Mouse (Mus musculus) adrenal gland (tissue): ENCODE data around the gene Elovl3.
"Not testable (repeated sequence)": the region's sequence is repeated elsewhere in the genome, so short reads cannot be mapped to it uniquely, and the experiment has no call there.

Source experiments
- intact Hi-C: fragments of 180-260 bp; cut with DNase I; formaldehyde crosslinking; loops from one replicate; pipeline ENCODE4 v1.15.1; 2025
- long read RNA-seq, 2 experiments: library from polyadenylated mRNA; unstranded; transcript quantifications; one replicate each; pipeline ENCODE4 v2.0.0; 2020; ENCODE audit warnings: borderline replicate concordance in 1 of 2; ENCODE audit not compliant: insufficient replicate concordance in 1 of 2

Gene Elovl3
- long read RNA-seq, experiment 1, result 0 reads
- long read RNA-seq, experiment 2, result 0 reads

DNA sequence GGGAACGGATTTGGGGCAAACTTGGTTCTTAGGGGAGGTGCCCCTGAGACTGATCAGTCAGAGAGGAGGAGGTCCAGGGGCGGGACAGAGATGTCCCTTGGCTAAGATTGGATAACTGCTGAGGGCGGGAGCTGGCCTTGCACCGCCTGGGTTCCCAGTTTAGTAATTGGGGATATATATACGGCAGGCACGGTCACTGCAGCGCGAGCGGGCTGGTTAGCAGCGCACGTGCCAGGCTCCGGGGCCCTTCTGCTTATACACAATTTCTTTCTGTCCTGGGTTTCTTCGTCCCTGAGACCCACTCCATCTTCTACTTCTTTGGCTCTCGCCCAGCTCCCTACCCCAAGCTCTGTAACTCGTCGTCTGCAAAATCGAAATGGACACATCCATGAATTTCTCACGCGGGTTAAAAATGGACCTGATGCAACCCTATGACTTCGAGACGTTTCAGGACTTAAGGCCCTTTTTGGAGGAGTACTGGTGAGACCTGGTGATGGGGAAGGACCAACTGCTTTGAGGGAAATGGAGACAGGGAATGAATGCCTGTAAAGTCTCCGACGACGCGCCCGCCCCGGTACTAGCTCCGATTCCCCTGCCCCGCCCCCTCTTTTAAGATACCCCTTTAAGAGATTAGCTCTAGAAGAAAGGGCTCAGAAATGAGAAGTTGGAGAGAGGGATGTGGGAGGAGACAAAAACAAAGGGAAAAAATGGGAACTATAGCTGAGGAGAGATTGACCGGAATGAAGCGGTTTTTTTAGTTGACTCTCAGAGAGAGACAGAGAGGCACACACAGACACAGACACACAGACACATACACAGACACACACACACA, at the start of gene Elovl3:
Elovl3 (plus strand) TSS at position 204 of the 832 bp plus-strand sequence.
- intact Hi-C loops, result no loop called here

DNA sequence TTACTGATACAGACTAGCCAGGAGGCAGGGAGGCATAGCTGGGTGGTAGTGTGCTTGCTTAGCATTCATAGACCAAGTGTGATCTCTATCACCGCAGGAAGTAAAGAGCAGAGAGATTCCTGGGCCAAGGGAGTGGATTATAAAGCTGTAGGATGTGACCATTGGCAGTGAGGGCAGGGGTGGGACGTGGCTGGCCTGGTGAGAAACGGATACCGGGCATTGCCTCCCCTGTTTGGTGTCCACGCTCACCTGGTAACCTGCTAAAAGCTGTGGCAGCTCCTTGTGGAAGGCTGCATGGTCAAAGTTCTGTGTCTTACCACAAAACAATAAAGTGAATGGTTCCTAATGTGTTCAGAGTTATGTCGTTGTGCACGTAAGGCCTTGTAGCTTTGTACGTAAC, 46.5 kb upstream of the Elovl3 start:
- intact Hi-C loops, result no loop called here

DNA sequence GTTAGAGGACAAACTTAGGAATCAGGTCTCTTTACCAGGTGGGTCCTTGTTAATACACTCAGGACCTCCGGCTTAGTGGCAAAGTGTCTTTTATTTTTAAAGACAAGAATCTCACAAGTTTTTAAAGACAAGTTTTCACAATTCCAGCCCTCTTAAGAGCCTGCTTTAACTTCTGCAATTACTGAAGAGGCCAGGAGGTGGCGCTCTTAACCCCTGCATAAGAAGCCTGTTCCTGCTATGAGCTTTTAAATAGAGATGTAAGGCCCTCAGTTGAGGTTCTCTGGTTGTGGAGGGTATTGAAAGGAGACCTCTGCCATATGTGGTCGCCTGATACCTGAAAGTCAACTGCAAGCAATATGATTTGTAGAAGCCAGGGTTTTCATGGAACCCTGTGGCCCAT, 45.4 kb upstream of the Elovl3 start:
- intact Hi-C loops, result no loop called here

DNA sequence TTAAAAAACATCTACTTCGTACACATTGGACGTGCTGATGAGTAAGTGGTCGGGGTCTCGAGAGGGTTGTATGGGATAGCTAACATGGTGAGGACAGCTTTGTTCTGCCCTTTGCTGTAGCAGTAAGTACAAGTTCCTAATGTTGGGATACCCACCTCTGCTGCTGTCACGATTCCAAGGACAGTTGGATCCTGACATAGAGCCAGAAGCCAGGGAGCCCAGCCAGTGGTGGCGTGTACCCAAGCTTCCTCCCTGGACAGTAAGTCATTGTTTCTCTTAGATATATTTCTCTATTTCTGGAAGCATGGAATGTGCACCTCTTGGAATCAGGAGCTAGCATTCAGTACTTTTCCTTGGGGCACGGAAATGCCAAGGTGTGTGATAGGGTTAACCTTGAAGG, 43.8 kb upstream of the Elovl3 start:
- intact Hi-C loops, result no loop called here

DNA sequence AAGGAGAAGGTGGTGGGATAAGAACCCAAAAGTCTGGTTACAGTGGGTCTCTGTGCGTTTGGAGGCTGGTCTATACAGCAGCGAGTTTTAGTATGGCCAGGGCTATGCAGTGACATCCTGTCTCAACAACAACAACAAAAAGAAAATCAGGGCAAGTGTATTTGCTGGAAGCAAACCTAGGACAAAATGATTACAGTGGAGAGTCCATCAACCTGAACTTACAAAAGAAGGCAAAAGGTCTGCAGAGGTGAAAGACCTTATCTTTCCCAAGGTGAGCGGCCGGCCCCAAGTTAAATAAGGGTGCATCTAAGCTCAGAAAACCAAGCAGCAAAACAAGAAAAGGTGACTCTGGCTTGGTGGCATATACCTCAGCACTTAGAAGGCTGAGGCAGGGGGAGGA, 40.1 kb upstream of the Elovl3 start:
- intact Hi-C loops, result no loop called here

DNA sequence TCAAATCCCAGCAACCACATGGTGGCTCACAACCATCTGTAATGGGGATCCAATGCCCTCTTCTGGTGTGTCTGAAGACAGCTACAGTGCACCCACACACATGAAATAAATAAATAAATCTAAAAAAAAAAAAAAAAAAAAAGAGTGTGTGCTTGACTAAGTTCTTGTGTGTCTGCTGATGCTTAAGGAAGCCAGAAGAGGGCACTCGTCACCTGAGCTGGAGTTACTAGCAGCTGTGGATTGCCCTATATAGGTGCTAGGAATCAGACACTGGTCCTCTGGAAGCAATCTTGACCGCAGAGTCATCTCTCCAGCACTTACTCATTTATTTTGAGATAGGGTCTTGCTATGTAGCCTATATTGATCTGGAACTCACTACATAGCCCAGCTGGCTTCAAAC, 37.6 kb upstream of the Elovl3 start:
- intact Hi-C loops, result no loop called here

DNA sequence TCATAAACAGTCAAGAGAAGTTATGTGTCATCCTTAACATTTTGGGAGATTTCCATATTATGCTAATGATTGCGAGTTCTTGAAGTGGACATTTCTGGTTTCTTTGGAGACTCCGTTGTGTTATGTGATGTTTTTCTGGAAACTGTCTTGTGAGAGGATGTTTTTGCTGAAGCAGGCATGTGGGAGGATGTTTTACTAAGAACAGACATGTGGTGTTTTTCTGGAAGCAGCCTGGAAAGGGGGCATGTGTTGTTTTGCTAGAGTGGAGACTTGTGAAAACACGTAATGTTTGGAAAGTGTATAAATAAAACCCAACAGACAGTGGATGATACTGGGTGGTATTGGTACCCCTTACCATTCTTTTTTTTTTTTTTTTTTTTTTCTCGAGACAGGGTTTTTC, 36.4 kb upstream of the Elovl3 start:
- intact Hi-C loops, result no loop called here

DNA sequence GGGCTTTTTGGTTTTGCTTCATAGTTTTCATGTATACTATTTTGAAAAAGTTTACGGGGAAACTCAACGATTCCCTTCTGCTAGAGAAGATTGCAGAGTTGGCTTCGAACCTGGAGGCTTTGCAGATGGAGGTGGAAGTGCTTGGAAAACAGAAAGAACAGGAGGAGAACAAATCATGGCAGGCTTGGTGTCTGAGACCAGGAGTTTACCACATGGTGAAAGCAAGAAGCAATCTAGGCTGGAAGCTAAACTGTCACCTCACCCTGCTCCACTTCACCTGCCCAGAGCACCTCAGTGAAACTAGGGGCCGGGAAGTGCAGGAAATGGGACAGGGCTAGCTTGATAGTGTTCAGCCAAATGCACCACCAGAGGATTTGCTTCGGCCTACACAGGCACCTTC, 35.3 kb upstream of the Elovl3 start:
- intact Hi-C loops, result no loop called here

DNA sequence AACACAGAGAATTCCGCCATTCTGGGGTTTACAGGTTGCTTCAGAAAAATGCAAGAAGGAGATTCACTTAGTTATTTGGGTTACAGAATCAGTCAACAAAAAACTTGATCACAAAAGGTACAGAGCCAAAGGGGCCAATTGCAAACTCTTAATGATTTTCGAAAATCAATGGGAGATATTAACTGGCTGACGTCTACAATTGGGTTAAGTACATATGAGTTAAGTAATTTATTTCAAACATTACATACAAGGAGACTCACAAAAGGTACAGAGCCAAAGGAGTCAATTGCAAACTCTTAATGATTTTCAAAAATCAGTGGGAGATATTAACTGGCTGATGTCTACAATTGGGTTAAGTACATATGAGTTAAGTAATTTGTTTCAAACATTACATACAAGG, 32.1 kb upstream of the Elovl3 start:
- intact Hi-C loops, result no loop called here

DNA sequence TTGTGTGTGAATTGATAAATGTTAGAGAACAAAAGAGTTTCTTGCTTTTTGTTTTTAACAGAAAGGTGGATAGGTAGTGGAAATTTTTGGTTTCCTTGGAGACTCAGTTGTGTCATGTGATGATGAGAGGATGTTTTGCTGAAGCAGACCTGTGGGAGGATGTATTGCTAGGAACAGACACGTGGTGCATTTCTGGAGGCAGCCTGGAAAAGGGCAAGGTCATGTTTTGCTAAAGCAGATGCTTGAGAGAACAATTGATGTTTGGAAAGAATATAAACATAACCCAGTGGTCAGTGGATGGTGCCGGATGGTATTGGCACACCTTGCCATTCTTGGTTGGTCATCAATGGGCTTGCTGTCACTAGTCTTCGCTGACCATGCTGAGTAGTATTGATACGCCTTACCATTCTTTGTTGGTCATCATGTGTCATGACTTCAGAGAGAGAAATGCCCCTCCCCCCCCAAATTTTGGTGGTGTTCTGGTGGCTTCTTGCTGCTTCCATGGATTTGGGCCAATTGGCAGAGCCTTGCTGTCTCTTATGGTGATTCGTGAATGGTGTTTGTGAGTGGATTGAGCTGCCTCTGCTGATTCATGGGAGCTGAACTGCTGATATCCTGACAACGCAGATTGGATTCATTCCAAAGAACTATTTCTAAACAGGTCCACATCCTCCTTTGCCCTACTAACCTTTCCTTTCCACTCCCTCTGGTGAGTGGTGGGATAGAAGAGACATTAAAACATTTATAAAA, 28.1 kb upstream of the Elovl3 start:
- intact Hi-C loops, result no loop called here

DNA sequence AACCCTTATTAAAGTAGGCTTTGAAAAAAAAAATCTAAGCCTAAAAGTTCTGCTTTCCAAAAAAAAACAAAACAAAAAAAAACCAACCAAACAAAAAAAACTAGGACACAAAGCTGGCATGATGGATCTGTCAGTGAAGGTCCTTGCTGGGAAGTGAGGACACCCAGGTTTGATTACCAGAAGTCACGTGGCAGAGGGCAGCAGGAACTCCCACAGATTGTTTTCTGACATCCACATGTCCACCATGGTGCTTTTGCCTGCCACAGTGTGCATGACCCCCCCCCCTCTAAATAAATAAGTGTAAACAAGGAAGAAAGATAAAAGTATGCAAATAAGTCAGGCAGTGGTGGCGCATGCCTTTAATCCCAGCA, 27.5 kb upstream of the Elovl3 start:
- intact Hi-C loops, result no loop called here

DNA sequence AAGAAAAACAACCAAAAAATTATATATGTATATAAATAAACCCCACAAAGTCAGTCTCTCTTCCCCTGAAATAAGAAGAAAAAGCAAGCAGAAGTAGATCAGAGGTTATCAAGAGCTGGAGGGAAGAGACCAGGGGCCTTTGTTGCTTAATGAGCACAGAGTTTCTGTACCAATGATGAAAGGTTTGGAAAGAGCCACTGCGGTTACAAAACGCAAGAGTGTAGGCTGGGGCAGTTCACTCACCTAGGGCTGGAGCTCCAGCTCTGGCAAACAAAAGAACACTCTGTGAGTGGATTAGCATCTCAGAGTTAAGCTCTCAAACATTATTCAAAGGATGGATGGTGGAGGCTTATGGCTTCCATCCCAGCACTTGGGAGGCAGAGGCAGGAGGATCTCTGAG, 21.5 kb upstream of the Elovl3 start:
- intact Hi-C loops, result no loop called here

DNA sequence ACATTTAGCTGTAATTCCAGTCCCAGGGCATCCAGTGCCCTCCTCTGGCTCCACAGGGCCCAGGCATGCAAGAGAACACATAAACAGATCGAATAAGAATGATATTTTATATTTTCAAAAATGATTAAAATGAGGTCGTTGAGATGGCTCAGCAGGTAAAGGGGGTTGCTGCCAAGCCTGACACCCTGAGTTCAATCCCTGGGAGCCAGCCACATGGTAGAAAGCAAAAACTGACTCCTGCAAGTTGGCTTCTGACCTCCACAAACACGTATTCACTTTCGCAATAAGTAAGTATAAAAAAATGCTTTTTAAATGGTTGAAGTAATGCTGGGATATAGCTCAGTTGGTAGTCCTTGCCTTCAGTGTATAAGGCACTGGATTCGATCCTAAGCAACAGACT, 20.9 kb upstream of the Elovl3 start:
- intact Hi-C loops, result no loop called here

DNA sequence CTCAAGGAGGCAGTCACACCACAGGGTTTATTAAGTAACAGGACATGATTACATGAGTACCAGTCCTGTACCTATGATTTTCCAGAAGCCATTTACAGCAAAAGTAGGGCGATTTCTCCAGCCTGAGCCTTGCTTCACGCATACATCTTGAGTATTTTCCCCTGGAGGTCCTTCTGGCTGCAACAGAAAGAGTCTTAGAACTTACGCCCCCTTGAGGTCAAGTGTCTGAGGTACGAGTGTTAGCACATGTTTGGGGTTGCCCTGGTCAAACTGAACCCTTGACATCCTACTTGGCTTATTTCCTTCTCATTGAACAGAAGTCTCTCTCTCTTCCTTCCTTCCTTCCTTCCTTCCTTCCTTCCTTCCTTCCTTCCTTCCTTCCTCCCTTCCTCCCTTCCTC, 17.1 kb upstream of the Elovl3 start:
- intact Hi-C loops, result no loop called here

DNA sequence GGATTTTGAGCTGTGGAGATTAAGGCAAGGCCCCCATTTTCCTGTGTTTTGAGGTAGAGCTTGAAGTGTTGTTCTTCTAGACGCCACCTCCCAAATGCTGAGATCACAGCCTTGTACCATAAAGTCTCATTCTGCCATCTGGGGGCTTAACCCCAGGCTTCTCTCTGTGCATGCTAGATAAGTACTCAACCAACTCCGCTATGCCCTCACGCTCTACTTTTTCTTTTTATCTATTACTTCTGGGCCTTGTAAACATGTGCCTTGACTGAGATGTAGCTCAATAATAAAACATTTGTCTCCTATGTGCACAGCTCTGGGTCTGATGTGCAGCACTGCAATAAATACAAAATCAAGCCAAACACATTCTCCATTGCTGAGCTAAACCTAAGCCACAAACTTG, 12.2 kb upstream of the Elovl3 start:
- intact Hi-C loops, result no loop called here

DNA sequence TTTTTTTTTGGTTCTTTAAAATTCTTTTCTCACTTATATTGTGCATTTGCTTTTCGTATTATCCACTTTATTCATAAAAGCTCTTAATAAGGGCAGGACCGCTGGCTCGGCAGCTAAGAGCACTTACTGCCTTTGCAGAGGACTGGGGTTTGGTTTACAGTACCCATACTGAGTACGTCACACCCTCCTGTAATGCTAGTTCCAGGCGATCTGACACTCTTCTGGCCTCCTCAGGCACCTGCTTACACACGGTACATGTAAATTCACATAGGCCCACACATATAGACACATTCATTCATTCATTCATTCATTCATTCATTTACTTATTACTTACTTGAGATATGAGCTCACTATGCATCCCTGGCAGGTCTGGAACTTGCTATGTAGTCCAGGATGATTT, 10.8 kb upstream of the Elovl3 start:
- intact Hi-C loops, result no loop called here

DNA sequence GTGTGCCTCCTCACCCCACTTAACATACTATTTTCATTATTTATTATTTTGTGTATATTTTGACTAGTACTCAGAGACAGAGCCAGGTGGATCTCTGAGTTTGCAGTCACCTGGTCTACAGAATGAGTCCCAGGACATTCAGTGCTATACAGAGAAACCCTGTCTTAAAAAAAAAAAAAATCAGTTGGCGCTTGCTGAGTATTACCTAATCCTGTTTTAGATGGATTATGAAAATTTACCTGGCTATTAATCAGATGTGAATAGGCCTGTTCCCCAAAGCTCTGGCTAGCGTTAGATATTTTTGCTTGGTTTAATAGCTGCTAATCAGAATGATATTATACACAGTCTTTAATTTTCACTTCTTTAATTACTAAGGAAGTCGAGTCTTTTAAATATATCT, 7.8 kb upstream of the Elovl3 start:
- intact Hi-C loops, result no loop called here

DNA sequence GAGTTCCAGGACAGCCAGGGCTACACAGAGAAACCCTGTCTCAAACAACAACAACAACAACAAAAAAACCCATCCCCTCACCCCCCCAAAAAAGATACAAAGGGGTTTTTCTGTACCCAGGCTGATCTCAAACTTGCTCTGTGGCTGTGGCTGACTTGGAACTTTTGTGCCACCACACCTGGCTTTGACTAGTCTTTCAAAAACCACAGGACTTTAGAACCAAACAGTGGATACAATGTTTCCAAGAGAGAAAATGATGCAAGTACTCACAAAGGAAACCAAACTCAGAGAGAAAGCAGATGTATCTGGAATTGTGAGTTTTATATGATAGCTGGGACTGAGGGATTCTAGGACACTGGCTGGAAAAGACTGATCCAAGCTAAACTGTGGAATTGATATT, 7.0 kb upstream of the Elovl3 start:
- intact Hi-C loops, result no loop called here

DNA sequence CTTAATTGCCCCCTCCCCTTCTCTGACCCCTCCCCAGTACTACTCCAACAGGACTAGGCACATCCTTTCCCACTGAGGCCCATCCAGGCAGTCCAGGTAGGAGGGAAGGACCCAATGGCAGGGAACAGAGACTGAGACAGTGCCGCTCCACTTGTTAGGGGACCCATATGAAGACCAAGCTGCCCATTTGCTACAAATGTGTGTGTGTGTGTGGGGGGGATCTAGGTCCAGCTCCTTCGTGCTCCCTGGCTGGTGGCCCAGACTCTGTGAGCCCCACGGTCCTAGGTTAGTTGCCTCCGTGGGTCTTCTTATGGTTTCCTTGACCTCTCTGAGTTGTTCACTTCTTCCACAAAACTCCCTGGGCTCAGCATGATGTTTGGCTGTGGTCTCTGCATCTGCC, 5.4 kb upstream of the Elovl3 start:
- intact Hi-C loops, result no loop called here

DNA sequence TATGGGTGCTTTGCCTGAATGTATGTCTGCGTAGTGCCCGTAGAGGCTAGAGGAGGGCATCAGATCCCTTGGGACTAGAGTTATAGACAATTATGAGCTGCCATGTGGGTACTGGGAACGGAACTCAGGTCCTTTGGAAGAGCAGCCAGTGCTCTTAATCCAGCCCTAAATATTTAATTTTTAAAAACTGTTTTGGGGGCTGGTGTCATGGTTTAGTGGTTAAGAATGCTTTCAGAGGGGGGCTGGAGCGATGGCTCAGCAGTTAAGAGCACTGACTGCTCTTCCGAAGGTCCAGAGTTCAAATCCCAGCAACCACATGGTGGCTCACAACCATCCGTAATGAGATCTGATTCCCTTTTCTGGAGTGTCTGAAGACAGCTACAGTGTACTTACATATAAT, 2.0 kb upstream of the Elovl3 start:
- intact Hi-C loops, result not testable (repeated sequence)

DNA sequence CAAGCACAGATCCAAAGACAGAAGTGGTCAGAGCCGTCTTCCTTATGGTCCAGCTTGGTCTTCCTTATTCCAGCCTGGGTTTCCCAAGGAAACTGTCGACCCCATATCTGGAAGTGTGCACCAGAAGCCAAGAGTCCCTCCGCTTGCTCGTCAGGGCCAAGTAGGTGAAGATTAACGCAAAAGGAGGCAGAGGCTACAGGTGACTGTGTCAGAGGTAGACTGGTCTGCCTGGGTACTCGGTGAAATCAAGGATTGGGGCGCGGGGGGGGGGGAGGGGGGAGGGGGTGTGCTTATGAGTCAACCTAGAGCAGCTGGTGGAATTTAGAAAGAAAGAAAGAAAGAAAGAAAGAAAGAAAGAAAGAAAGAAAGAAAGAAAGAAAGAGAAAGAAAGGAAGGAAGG, 414 bp upstream of the Elovl3 start:
- intact Hi-C loops, result no loop called here

DNA sequence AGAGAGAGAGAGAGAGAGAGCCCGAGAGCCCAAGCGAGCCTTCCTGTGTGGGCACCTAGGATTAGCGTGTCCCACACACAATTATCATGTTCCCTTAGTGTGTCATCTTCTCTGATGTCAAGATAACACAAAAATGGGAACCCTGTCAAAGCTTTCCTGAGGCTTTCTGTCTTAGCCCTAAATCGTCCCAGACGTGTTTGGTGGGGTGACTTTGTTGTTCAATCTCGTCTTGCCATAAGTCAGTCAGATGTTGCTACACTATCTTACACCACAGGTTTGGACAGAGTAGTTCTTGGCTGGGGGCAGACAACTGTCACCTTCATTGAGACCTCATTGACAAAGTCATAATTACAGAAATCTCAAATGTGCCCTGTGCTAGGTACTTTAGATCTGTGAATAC, 880 bp downstream of the Elovl3 start:
- intact Hi-C loops, result no loop called here

DNA sequence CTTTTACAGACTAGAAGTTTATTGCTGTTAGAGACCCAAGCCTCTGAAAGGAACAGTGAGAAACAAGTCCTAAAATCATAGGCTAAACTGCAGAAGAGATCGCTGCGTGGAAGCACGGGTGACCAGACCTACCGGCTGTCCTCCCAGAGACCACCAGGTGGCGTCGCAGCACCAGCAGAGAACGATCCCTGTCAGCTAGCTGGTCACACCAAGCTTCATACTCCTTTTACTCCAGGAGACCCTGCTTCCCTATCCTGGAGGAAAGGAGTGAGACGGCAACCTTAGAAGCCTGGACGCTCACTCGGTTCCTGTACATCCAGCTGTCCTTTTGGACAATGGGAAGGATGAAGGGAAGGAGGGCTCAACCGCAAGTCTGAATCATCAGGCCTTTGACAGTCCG, 3.6 kb downstream of the Elovl3 start:
- intact Hi-C loops, result loop anchor here (1.0 to 5.0 kb wide), 2 partner anchors 119 to 172 kb away; no protein-coding TSS in a partner anchor
